Mouse (Mus musculus): Measurements from ENCODE around the gene Dock1. TPM values are rescaled to one million over a fixed set of nuclear protein-coding genes. Genes with fewer than 3 reads are reported as not detected.

Gene Dock1
- polyA plus RNA-seq, 1 experiment = 1.2 TPM

DNA sequence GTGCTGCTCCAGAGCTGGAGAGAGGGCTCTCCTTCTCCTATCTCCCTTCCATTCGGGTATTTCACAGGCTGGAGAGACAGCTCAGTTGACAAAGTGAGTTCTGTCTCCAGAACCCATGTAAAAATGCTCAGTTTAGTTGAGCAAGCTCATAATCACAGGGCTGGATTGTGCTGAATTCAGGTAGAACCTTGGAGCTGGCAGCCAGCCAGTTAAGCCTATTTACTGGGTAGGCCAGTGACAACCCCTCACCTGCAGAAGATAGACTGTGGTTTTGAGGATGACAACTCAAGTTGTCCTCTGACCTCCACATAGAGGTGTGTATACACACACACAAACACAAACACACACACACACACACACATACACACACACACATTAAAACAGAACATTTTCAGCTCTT, 347.1 kb downstream of the Dock1 start:
- H3K4me3 ChIP-seq (replicated peaks) = no peak overlapping the region
- TF ChIP-seq FLI1 (IDR thresholded peaks at IDR 0.05; ENCODE audit: low read length) (no peak), GATA1 (IDR thresholded peaks at IDR 0.05; ENCODE audit: borderline replicate concordance, low read length) (no peak)
- no peaks in the 10 kb centered on the region for H3K4me1 ChIP-seq
- no peaks in the 10 kb centered on the region for H3K9me3 ChIP-seq
- H3K36me3 ChIP-seq (replicated peaks; ENCODE audit: low read length) = no peaks in the 10 kb centered on the region
- no peaks in the 10 kb centered on the region for H3K27me3 ChIP-seq (replicated peaks)

- Histone ChIP-seq H3K27me3 (replicated peaks) (no peaks in the 10 kb centered on the region), H3K36me3 (replicated peaks; ENCODE audit: low read length) (no peaks in the 10 kb centered on the region), H3K4me1 (no peaks in the 10 kb centered on the region), H3K9me3 (no peaks in the 10 kb centered on the region), H3K4me3 (replicated peaks) (no peak overlapping the region)
- TF ChIP-seq FLI1 (IDR thresholded peaks at IDR 0.05; ENCODE audit: low read length) = no peak
These were observed 350.3 kb downstream of the Dock1 start for GRCm38 (mm10) chr7:135020762-135021161.

DNA sequence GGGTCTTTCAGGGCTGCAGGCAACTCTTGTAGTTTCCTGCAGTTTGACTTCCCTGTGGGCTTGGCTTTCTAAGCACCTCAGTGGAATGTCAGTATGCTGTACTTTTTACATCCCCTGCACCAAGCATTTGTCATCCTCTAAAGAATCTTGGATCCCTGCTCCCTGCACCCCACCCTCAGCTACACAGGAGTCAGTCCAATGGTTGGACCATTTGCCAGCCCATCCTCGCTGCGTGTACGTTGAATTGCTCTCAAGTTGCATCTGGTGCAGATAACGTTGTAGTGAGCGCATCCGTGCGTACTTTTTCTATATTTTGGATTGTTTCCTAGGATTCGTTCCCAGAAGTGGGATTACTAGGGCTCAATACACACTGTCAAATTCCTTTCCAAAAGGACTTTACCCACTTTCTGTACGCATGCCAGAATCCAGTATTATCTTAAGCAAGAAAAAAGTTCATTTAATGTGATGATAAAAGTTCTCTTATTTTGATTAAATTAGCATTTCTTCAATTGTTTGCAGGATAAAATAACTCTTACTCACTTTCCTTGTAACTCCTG, 351.2 kb downstream of the Dock1 start:
- no peak overlapping the region for H3K4me3 ChIP-seq (replicated peaks)
- TF ChIP-seq FLI1 (IDR thresholded peaks at IDR 0.05; ENCODE audit: low read length) (no peak), GATA1 (IDR thresholded peaks at IDR 0.05; ENCODE audit: borderline replicate concordance, low read length) (no peak)
- H3K9me3 ChIP-seq = no peaks in the 10 kb centered on the region
- no peaks in the 10 kb centered on the region for H3K27me3 ChIP-seq (replicated peaks)
- no peaks in the 10 kb centered on the region for H3K36me3 ChIP-seq (replicated peaks; ENCODE audit: low read length)
- no peaks in the 10 kb centered on the region for H3K4me1 ChIP-seq

- TF ChIP-seq FLI1 (IDR thresholded peaks at IDR 0.05; ENCODE audit: low read length) = no peak
- TF ChIP-seq GATA1 (IDR thresholded peaks at IDR 0.05; ENCODE audit: borderline replicate concordance, low read length) = no peak
- no peaks in the 10 kb centered on the region for H3K36me3 ChIP-seq (replicated peaks; ENCODE audit: low read length)
- peaks cover 12% of the 10 kb centered on the region for H3K9me3 ChIP-seq
- H3K4me1 ChIP-seq = no peaks in the 10 kb centered on the region
- H3K27me3 ChIP-seq (replicated peaks) = no peaks in the 10 kb centered on the region
- H3K4me3 ChIP-seq (replicated peaks) = no peak overlapping the region
These were observed 354.1 kb downstream of the Dock1 start for GRCm38 (mm10) chr7:135024531-135024930.

DNA sequence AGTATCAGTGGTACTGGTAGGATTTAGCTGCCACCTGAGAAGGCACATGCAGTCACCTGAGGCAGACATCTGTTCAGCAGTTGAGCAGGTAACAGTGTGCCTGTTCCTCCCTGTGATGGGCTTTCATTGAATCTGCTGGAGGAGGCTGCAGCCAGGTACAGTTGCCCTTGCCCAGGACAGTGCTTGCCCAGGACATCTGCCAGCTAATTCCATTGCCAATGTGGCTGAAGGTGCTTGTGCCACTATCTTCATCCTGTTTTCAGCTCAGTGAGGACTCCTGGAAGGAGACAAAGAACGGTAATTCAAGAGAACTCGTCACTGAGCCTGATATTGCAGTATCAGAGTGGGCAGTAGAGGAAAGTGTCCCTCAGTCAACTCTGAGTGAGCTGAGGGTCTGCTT, 358.3 kb downstream of the Dock1 start:
- peaks cover 17% of the 10 kb centered on the region for H3K9me3 ChIP-seq
- H3K4me3 ChIP-seq (replicated peaks) = no peak overlapping the region
- H3K36me3 ChIP-seq (replicated peaks; ENCODE audit: low read length) = no peaks in the 10 kb centered on the region
- no peak for TF ChIP-seq GATA1 (IDR thresholded peaks at IDR 0.05; ENCODE audit: borderline replicate concordance, low read length)
- no peak for TF ChIP-seq FLI1 (IDR thresholded peaks at IDR 0.05; ENCODE audit: low read length)
- H3K27me3 ChIP-seq (replicated peaks) = no peaks in the 10 kb centered on the region
- no peaks in the 10 kb centered on the region for H3K4me1 ChIP-seq

- no peaks in the 10 kb centered on the region for H3K4me1 ChIP-seq
- no peaks in the 10 kb centered on the region for H3K36me3 ChIP-seq (replicated peaks; ENCODE audit: low read length)
- no peak for TF ChIP-seq GATA1 (IDR thresholded peaks at IDR 0.05; ENCODE audit: borderline replicate concordance, low read length)
- TF ChIP-seq FLI1 (IDR thresholded peaks at IDR 0.05; ENCODE audit: low read length) = no peak
- no peak overlapping the region for H3K4me3 ChIP-seq (replicated peaks)
- no peaks in the 10 kb centered on the region for H3K27me3 ChIP-seq (replicated peaks)
- H3K9me3 ChIP-seq = peaks cover 17% of the 10 kb centered on the region
These were observed 358.7 kb downstream of the Dock1 start for GRCm38 (mm10) chr7:135029136-135029535.

- Histone ChIP-seq H3K9me3 (peaks cover 22% of the 10 kb centered on the region), H3K4me3 (replicated peaks) (no peak overlapping the region), H3K27me3 (replicated peaks) (no peaks in the 10 kb centered on the region), H3K4me1 (peaks cover 10% of the 10 kb centered on the region), H3K36me3 (replicated peaks; ENCODE audit: low read length) (no peaks in the 10 kb centered on the region)
- no peak for TF ChIP-seq GATA1 (IDR thresholded peaks at IDR 0.05; ENCODE audit: borderline replicate concordance, low read length)
- TF ChIP-seq FLI1 (IDR thresholded peaks at IDR 0.05; ENCODE audit: low read length) = no peak
These were observed 361.0 kb downstream of the Dock1 start for GRCm38 (mm10) chr7:135031466-135031865.

DNA sequence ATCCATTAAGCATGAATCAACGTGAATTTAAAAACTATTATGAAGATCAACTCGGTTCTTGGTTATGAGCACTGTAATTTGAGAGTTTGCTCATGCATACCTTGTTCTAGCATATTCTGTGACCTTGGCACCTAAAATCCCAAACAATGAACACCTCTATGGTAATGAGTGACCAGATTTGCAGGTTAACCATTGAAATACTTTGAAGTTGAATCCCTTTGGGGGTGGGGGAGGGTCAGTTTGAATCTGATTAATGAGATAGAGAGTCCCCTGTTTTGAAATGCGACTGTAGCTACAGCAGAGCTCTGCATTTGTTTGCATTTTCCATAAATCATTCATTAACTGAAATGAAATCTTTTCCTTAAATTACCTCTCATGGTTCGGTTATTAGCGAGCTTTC, 364.4 kb downstream of the Dock1 start:
- H3K36me3 ChIP-seq (replicated peaks; ENCODE audit: low read length) = no peaks in the 10 kb centered on the region
- H3K4me1 ChIP-seq = peaks cover 12% of the 10 kb centered on the region
- no peak overlapping the region for H3K4me3 ChIP-seq (replicated peaks)
- no peak for TF ChIP-seq GATA1 (IDR thresholded peaks at IDR 0.05; ENCODE audit: borderline replicate concordance, low read length)
- no peak for TF ChIP-seq FLI1 (IDR thresholded peaks at IDR 0.05; ENCODE audit: low read length)
- peaks cover 9% of the 10 kb centered on the region for H3K9me3 ChIP-seq
- no peaks in the 10 kb centered on the region for H3K27me3 ChIP-seq (replicated peaks)

- no peak for TF ChIP-seq FLI1 (IDR thresholded peaks at IDR 0.05; ENCODE audit: low read length)
- TF ChIP-seq GATA1 (IDR thresholded peaks at IDR 0.05; ENCODE audit: borderline replicate concordance, low read length) = no peak
- Histone ChIP-seq H3K4me1 (peaks cover 12% of the 10 kb centered on the region), H3K4me3 (replicated peaks) (no peak overlapping the region), H3K27me3 (replicated peaks) (no peaks in the 10 kb centered on the region), H3K9me3 (peaks cover 8% of the 10 kb centered on the region), H3K36me3 (replicated peaks; ENCODE audit: low read length) (no peaks in the 10 kb centered on the region)
These were observed 365.2 kb downstream of the Dock1 start for GRCm38 (mm10) chr7:135035651-135036050.

DNA sequence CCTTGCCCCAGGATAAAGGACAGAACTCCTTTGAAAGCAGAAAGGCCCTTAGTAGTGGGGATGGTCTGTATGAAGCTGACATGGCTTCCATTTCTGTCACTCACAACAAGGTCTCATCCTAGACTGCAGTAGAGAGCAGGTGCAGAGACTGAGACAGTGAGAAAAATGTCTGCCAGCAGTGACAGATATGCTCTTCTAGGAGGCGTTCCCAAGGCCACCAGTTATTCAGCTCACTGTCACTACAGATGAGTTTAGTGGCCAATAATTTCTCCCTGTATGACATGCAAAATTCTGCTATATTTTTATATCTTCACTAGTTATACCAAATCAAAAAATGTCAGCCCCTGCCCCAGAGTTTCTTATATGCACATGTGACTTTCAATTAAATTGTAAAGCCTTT, 368.5 kb downstream of the Dock1 start:
- Histone ChIP-seq H3K27me3 (replicated peaks) (no peaks in the 10 kb centered on the region), H3K9me3 (peaks cover 21% of the 10 kb centered on the region), H3K4me3 (replicated peaks) (no peak overlapping the region), H3K4me1 (peaks cover 12% of the 10 kb centered on the region), H3K36me3 (replicated peaks; ENCODE audit: low read length) (no peaks in the 10 kb centered on the region)
- no peak for TF ChIP-seq FLI1 (IDR thresholded peaks at IDR 0.05; ENCODE audit: low read length)
- no peak for TF ChIP-seq GATA1 (IDR thresholded peaks at IDR 0.05; ENCODE audit: borderline replicate concordance, low read length)
